Mouse (Mus musculus): Measurements from ENCODE around the gene 4930402F06Rik. TPM values are rescaled to one million over a fixed set of nuclear protein-coding genes. Genes with fewer than 3 reads are reported as not detected.

4930402F06Rik gene
- total RNA-seq, 1 experiment: not detected

DNA sequence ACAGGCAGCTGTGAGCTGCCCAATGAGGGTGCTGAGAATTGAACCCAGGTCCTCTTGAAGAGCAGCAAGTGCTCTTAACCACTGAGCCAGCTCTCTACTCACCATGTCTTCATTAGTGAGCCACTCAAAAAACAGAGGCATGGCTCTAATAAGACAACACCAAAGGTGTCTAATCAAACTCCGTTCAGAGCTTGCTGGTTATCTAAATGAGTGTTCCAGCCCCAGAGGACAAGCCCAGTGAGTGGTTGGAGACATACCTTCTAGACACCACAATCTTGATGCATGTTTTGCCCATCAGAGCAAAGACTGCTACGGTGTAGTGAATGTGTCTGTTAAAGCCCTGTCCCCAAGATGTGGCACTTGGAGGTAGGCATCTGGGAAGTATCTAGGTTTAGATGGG lies 22.7 kb upstream of the 4930402F06Rik start:
- Histone ChIP-seq H3K4me3 (ENCODE audit: insufficient read depth in 1 of 2, low read depth in 1 of 2, low read length in 2 of 2, poor library complexity in 1 of 2, severe bottlenecking in 1 of 2) (no peak overlapping the region), H3K36me3 (ENCODE audit: control insufficient read depth, insufficient read depth, low read length, poor library complexity, severe bottlenecking) (peaks cover 16% of the 10 kb centered on the region), H3K27ac (ENCODE audit: insufficient read depth, low read depth, low read length, poor library complexity, severe bottlenecking) (no peak overlapping the region), H3K4me1 (ENCODE audit: control insufficient read depth in 2 of 2, insufficient read depth in 2 of 2, low read length in 2 of 2, poor library complexity in 1 of 2) (0 out of 4 replicates have a peak, but pooled peaks cover 0 to 2% of the 10 kb centered on the region in 2 experiments), H3K9ac (ENCODE audit: insufficient read depth, low read depth, low read length, poor library complexity, severe bottlenecking) (no peak overlapping the region), H3K9me3 (ENCODE audit: control insufficient read depth, insufficient read depth, low read depth, low read length) (no peaks in the 10 kb centered on the region)
- TF ChIP-seq CHD2 (IDR thresholded peaks at IDR 0.05; ENCODE audit: low read depth, low read length) (no peak), MAFK (IDR thresholded peaks at IDR 0.05; ENCODE audit: insufficient read depth, low read depth, low read length) (no peak), ZC3H11A (IDR thresholded peaks at IDR 0.05; ENCODE audit: borderline replicate concordance, low read depth, low read length) (no peak), ZNF384 (IDR thresholded peaks at IDR 0.05; ENCODE audit: low read depth, low read length) (no peak), HCFC1 (IDR thresholded peaks at IDR 0.05; ENCODE audit: borderline replicate concordance, insufficient read depth, low read length) (no peak)
- in situ Hi-C loops (cut with MboI; ENCODE audit: low sequenced_read_pairs in 2 of 2, unreplicated experiment in 2 of 2): no loop called here
- DNase-seq (ENCODE audit: low read depth, low spot score): no peak

DNA sequence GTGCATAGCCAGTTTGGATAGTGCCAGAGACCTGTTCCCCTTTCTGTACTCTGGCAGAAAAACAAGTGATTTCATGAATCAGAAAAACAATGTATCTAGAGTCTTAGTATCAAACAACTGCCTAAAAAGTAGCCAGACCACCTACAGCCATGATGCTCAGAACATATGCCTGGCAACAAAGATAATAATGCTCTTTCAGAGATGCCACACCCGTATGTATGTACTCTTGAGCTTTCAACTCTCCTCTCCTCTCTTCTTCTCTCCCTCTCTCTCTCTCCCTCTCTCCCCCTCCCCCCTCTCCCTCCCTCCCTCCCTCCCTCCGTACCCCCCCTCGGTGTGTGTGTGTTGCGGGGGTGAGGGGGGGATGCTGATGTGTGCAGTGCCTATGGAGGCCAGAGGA lies 22.3 kb upstream of the 4930402F06Rik start:
- Histone ChIP-seq H3K4me1 (ENCODE audit: control insufficient read depth in 2 of 2, insufficient read depth in 2 of 2, low read length in 2 of 2, poor library complexity in 1 of 2) (0 out of 4 replicates have a peak, but pooled peaks cover 0 to under 1% of the 10 kb centered on the region in 2 experiments), H3K9me3 (ENCODE audit: control insufficient read depth, insufficient read depth, low read depth, low read length) (no peaks in the 10 kb centered on the region), H3K4me3 (ENCODE audit: insufficient read depth in 1 of 2, low read depth in 1 of 2, low read length in 2 of 2, poor library complexity in 1 of 2, severe bottlenecking in 1 of 2) (no peak overlapping the region), H3K9ac (ENCODE audit: insufficient read depth, low read depth, low read length, poor library complexity, severe bottlenecking) (no peak overlapping the region), H3K36me3 (ENCODE audit: control insufficient read depth, insufficient read depth, low read length, poor library complexity, severe bottlenecking) (peaks cover 16% of the 10 kb centered on the region), H3K27ac (ENCODE audit: insufficient read depth, low read depth, low read length, poor library complexity, severe bottlenecking) (no peak overlapping the region)
- no peak for DNase-seq (ENCODE audit: low read depth, low spot score)
- no peak for TF ChIP-seq CHD2 (IDR thresholded peaks at IDR 0.05; ENCODE audit: low read depth, low read length)
- TF ChIP-seq ZC3H11A (IDR thresholded peaks at IDR 0.05; ENCODE audit: borderline replicate concordance, low read depth, low read length): no peak
- TF ChIP-seq ZNF384 (IDR thresholded peaks at IDR 0.05; ENCODE audit: low read depth, low read length): no peak
- no peak for TF ChIP-seq HCFC1 (IDR thresholded peaks at IDR 0.05; ENCODE audit: borderline replicate concordance, insufficient read depth, low read length)
- TF ChIP-seq MAFK (IDR thresholded peaks at IDR 0.05; ENCODE audit: insufficient read depth, low read depth, low read length): no peak
- in situ Hi-C loops (cut with MboI; ENCODE audit: low sequenced_read_pairs in 2 of 2, unreplicated experiment in 2 of 2): no loop called here

DNA sequence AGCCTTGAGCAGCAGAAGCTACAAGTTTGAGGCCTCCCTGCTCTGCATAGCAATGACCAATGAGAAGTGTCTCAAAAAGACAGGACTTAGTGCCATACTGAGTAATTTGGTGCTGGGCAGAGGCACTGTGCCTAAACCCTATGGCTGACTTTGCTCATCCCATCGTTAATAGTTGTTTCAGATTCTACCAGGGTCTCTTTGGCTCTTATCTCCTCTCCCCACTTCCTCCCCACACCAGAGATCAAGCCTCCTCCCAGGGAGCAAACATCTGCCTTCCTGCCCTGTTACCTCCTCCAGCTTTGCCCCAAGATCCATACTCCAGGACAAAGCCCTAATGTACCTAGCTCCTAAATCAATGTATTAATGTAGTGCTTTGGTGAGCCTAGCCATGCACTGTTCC lies 20.3 kb upstream of the 4930402F06Rik start:
- DNase-seq (ENCODE audit: low read depth, low spot score): no peak
- TF ChIP-seq CHD2 (IDR thresholded peaks at IDR 0.05; ENCODE audit: low read depth, low read length) (no peak), ZC3H11A (IDR thresholded peaks at IDR 0.05; ENCODE audit: borderline replicate concordance, low read depth, low read length) (no peak), MAFK (IDR thresholded peaks at IDR 0.05; ENCODE audit: insufficient read depth, low read depth, low read length) (no peak), ZNF384 (IDR thresholded peaks at IDR 0.05; ENCODE audit: low read depth, low read length) (no peak), HCFC1 (IDR thresholded peaks at IDR 0.05; ENCODE audit: borderline replicate concordance, insufficient read depth, low read length) (no peak)
- Histone ChIP-seq H3K9ac (ENCODE audit: insufficient read depth, low read depth, low read length, poor library complexity, severe bottlenecking) (no peak overlapping the region), H3K36me3 (ENCODE audit: control insufficient read depth, insufficient read depth, low read length, poor library complexity, severe bottlenecking) (peaks cover 11% of the 10 kb centered on the region), H3K4me3 (ENCODE audit: insufficient read depth in 1 of 2, low read depth in 1 of 2, low read length in 2 of 2, poor library complexity in 1 of 2, severe bottlenecking in 1 of 2) (no peak overlapping the region), H3K9me3 (ENCODE audit: control insufficient read depth, insufficient read depth, low read depth, low read length) (no peaks in the 10 kb centered on the region), H3K4me1 (ENCODE audit: control insufficient read depth in 2 of 2, insufficient read depth in 2 of 2, low read length in 2 of 2, poor library complexity in 1 of 2) (no peaks in the 10 kb centered on the region), H3K27ac (ENCODE audit: insufficient read depth, low read depth, low read length, poor library complexity, severe bottlenecking) (no peak overlapping the region)
- in situ Hi-C loops (cut with MboI; ENCODE audit: low sequenced_read_pairs in 2 of 2, unreplicated experiment in 2 of 2): no loop called here

DNA sequence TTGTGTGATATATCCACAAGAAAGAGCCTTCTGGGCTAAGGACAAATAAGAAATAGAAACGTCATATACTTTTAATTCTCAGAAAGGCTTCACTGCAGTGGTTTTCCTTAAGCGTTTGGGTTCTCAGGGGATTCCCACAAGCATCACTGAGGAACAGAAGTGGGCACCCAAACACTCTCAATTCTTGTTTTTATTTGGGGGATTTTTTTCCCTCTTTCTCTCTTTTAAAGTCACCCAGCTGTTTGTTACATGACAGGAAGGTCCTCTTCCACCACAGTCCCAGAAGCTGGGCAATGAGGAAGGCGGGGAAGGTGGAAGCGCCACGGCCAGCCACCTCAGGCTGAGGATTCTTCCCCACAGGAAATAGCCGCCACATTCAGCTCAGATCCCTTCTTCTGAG lies 19.5 kb upstream of the 4930402F06Rik start:
- in situ Hi-C loops (cut with MboI; ENCODE audit: low sequenced_read_pairs in 2 of 2, unreplicated experiment in 2 of 2): no loop called here
- no peaks in the 10 kb centered on the region for H3K4me1 ChIP-seq (ENCODE audit: control insufficient read depth in 2 of 2, insufficient read depth in 2 of 2, low read length in 2 of 2, poor library complexity in 1 of 2)

More for the DNA sequence above, 19.5 kb upstream of the 4930402F06Rik start:
- H3K36me3 ChIP-seq (ENCODE audit: control insufficient read depth, insufficient read depth, low read length, poor library complexity, severe bottlenecking): peaks cover 5% of the 10 kb centered on the region
- H3K27ac ChIP-seq (ENCODE audit: insufficient read depth, low read depth, low read length, poor library complexity, severe bottlenecking): no peak overlapping the region
- no peak overlapping the region for H3K4me3 ChIP-seq (ENCODE audit: insufficient read depth in 1 of 2, low read depth in 1 of 2, low read length in 2 of 2, poor library complexity in 1 of 2, severe bottlenecking in 1 of 2)
- no peak for DNase-seq (ENCODE audit: low read depth, low spot score)
- H3K9ac ChIP-seq (ENCODE audit: insufficient read depth, low read depth, low read length, poor library complexity, severe bottlenecking): no peak overlapping the region
- TF ChIP-seq HCFC1 (IDR thresholded peaks at IDR 0.05; ENCODE audit: borderline replicate concordance, insufficient read depth, low read length): no peak
- TF ChIP-seq ZNF384 (IDR thresholded peaks at IDR 0.05; ENCODE audit: low read depth, low read length): no peak
- no peak for TF ChIP-seq CHD2 (IDR thresholded peaks at IDR 0.05; ENCODE audit: low read depth, low read length)
- TF ChIP-seq ZC3H11A (IDR thresholded peaks at IDR 0.05; ENCODE audit: borderline replicate concordance, low read depth, low read length): no peak
- no peak for TF ChIP-seq MAFK (IDR thresholded peaks at IDR 0.05; ENCODE audit: insufficient read depth, low read depth, low read length)
- no peaks in the 10 kb centered on the region for H3K9me3 ChIP-seq (ENCODE audit: control insufficient read depth, insufficient read depth, low read depth, low read length)

Measured in ES-E14 (cell line).